Mouse (Mus musculus) adrenal gland, postnatal 10 days (tissue): ENCODE data around the gene Snrpd2. TPM values are rescaled to one million over a fixed set of nuclear protein-coding genes. Genes with fewer than 3 reads are reported as not detected.
A peak's percentile ranks its signal among the peaks of the same experiment; 100 is the strongest.
"Not testable (repeated sequence)": the region's sequence is repeated elsewhere in the genome, so short reads cannot be mapped to it uniquely, and the experiment has no call there.

Experiments used
- DNase-seq: peaks from one replicate; pipeline ENCODE4 v3.0.0; 2021; ENCODE audit warnings: mixed read lengths
- total RNA-seq, 2 experiments: library from RNA; stranded (reverse); gene quantifications; 2 replicates each; pipeline ENCODE4 v1.2.3; 2021

Gene Snrpd2
- total RNA-seq, 2 experiments from 2014 or later: 90.1 to 91.2 TPM

GRCm38 (mm10) chr7:19148875-19149541 lies 514 bp upstream of the Snrpd2 start, which contains the start of gene Qpctl:
Gene Qpctl (minus strand): TSS chr7:19149291.
- peak; percentile 97 for DNase-seq

GRCm38 (mm10) chr7:19151121-19151520 lies 1.6 kb downstream of the Snrpd2 start:
- not testable (repeated sequence) for DNase-seq

- no peak for DNase-seq
Observed at GRCm38 (mm10) chr7:19154796-19155195, 5.3 kb downstream of the Snrpd2 start.

GRCm38 (mm10) chr7:19155825-19156475 lies 6.4 kb downstream of the Snrpd2 start:
- peak; percentile 65 for DNase-seq

- peak; percentile 97 for DNase-seq
Observed at GRCm38 (mm10) chr7:19157160-19157800, 7.8 kb downstream of the Snrpd2 start.

- DNase-seq: no peak
Observed at GRCm38 (mm10) chr7:19158601-19159000, 9.1 kb downstream of the Snrpd2 start.

GRCm38 (mm10) chr7:19159411-19159810 lies 9.9 kb downstream of the Snrpd2 start:
- no peak for DNase-seq

GRCm38 (mm10) chr7:19160115-19160514 lies 10.6 kb downstream of the Snrpd2 start:
- peak; percentile 52 for DNase-seq

- DNase-seq: no peak
Observed at GRCm38 (mm10) chr7:19162928-19163327, 13.4 kb downstream of the Snrpd2 start.

- no peak for DNase-seq
Observed at GRCm38 (mm10) chr7:19163752-19164151, 14.2 kb downstream of the Snrpd2 start.

GRCm38 (mm10) chr7:19164189-19164588 lies 14.7 kb downstream of the Snrpd2 start:
- DNase-seq: no peak

GRCm38 (mm10) chr7:19164978-19165377 lies 15.5 kb downstream of the Snrpd2 start:
- no peak for DNase-seq

GRCm38 (mm10) chr7:19165656-19166423 lies 16.3 kb downstream of the Snrpd2 start, which contains the start of gene Gipr:
Gene Gipr (minus strand): TSS chr7:19166127.
- no peak for DNase-seq

GRCm38 (mm10) chr7:19166990-19167389 lies 17.5 kb downstream of the Snrpd2 start:
- DNase-seq: no peak

GRCm38 (mm10) chr7:19169506-19169905 lies 20.0 kb downstream of the Snrpd2 start:
- DNase-seq: no peak

- DNase-seq: no peak
Observed at GRCm38 (mm10) chr7:19170142-19170541, 20.6 kb downstream of the Snrpd2 start.

GRCm38 (mm10) chr7:19171831-19172230 lies 22.3 kb downstream of the Snrpd2 start:
- DNase-seq: no peak

- DNase-seq: peak; percentile 89
Observed at GRCm38 (mm10) chr7:19172874-19173273, 23.4 kb downstream of the Snrpd2 start.

- no peak for DNase-seq
Observed at GRCm38 (mm10) chr7:19175708-19176515, 26.4 kb downstream of the Snrpd2 start, which contains the start of gene Eml2. Gene Eml2 (plus strand): TSS chr7:19176421.

GRCm38 (mm10) chr7:19176516-19176947 lies 27.0 kb downstream of the Snrpd2 start:
- DNase-seq: no peak

- no peak for DNase-seq
Observed at GRCm38 (mm10) chr7:19177216-19177615, 27.7 kb downstream of the Snrpd2 start.
